Mouse (Mus musculus) forebrain, embryonic 11.5 days (tissue): ENCODE data around the gene Mybph. TPM values are rescaled to one million over a fixed set of nuclear protein-coding genes. Genes with fewer than 3 reads are reported as not detected.

Experiments used
- ATAC-seq: fragments of 200-750 bp; cut with Nextera tagmentation; replicated peaks from 2 replicates; pipeline ENCODE4 v1.8.0; 2017; ENCODE audit warnings: moderate TSS enrichment; ENCODE audit not compliant: low FRiP score
- DNase-seq: peaks from one replicate; pipeline ENCODE4 v3.0.0-alpha.2; 2017; ENCODE audit warnings: low spot score
- H3K27ac ChIP-seq: fragments of 300-500 bp; sonication (generic); 2 replicates; pipeline ENCODE4 v1.5.1; 2014; ENCODE audit warnings: low read depth, low read length
- H3K27me3 ChIP-seq: fragments of 300-500 bp; sonication (generic); 2 replicates; pipeline ENCODE4 v1.6.1; 2014; ENCODE audit warnings: mild to moderate bottlenecking, low read length, mixed read lengths; ENCODE audit not compliant: control insufficient read depth, insufficient read depth
- H3K36me3 ChIP-seq: fragments of 300-500 bp; sonication (generic); 2 replicates; pipeline ENCODE4 v1.6.1; 2014; ENCODE audit warnings: mild to moderate bottlenecking, low read length, moderate library complexity, mixed read lengths; ENCODE audit not compliant: control insufficient read depth, insufficient read depth
- H3K4me1 ChIP-seq: fragments of 300-500 bp; sonication (generic); replicated peaks from 2 replicates; pipeline ENCODE4 v1.6.1; 2014; ENCODE audit warnings: low read length, mixed read lengths; ENCODE audit not compliant: control insufficient read depth, insufficient read depth
- H3K4me2 ChIP-seq: fragments of 300-500 bp; sonication (generic); 2 replicates; pipeline ENCODE4 v1.6.1; 2014; ENCODE audit warnings: low read depth, mild to moderate bottlenecking, low read length, moderate library complexity, mixed read lengths; ENCODE audit not compliant: severe bottlenecking
- H3K4me3 ChIP-seq: fragments of 300-500 bp; sonication (generic); 2 replicates; pipeline ENCODE4 v1.5.1; 2014; ENCODE audit warnings: low read depth, low read length
- H3K9ac ChIP-seq: fragments of 300-500 bp; sonication (generic); 2 replicates; pipeline ENCODE4 v1.6.1; 2014; ENCODE audit warnings: low read length
- H3K9me3 ChIP-seq: fragments of 300-500 bp; sonication (generic); 2 replicates; pipeline ENCODE4 v1.6.1; 2016; ENCODE audit warnings: low read length, mixed read lengths; ENCODE audit not compliant: control insufficient read depth
- WGBS: fragments of 180-500 bp; shearing (Covaris S2); extraction: QIAGEN DNeasy Blood & Tissue Kit; methylation state at CpG from one replicate; pipeline ENCODE4 v1.1.7; 2014; 5-methylcytosine and 5-hydroxymethylcytosine counted together
- polyA plus RNA-seq: library from polyadenylated mRNA; unstranded; fragments of >200 nt; fragmentation: Nextera tagmentation; extraction: Ambion mirVana; gene quantifications from 2 replicates; pipeline ENCODE4 v1.2.1, GENCODE M21; 2014

Gene Mybph
- not detected in 2 replicates for polyA plus RNA-seq

DNA sequence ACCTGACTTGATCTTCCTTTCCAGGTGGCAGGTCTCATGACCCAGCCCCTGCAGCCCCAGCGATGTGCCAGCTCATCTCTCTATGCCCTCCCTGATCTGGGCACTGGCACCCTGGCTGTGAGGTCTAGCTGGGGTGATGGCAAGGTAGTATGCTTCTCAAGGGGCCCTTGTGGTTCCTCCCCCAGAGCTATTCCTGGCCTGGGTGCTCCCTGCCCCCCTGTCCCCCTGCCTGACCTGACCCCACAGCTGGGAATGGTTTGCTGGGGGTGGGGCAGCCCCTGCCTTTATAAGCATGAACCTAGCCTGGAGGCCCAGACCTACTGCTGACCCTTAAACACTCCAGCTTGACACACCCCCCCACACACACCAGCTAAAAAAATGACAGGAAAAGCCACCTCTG, at the start of gene Mybph:
Mybph (plus strand) TSS at position 323 of the 400 bp plus-strand sequence.
- DNase-seq (peak; percentile 43), ATAC-seq (no peak)
- Histone ChIP-seq H3K4me3 (no peak within 1 kb of the TSS), H3K4me1 (no peaks in the 10 kb centered on the region), H3K9ac (no peak within 1 kb of the TSS), H3K27me3 (no peaks in the 10 kb centered on the region), H3K27ac (no peak within 1 kb of the TSS), H3K9me3 (no peaks in the 10 kb centered on the region), H3K36me3 (no peaks in the 10 kb centered on the region), H3K4me2 (no peak within 1 kb of the TSS)
- 75% methylated on average over 1 of the region's 1 CpGs for WGBS

DNA sequence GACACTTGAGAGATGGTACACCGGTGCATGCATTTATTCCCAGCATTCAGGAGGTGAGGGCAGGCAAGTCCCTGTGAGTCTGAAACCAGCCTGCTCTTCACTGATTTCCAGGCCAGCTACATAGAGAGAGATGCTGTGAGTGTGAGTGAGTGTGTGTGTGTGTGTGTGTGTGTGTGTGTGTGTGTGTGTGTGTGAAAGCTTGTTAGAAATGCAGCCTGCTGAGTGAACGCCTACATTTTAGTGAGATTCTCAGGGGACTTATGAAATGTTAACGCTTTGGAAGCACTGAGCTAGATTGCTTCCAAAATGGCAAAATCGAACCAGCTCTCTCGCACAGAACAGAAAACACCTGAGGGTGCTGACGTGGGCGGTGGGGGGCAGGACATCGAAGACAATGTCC, 47.2 kb upstream of the Mybph start:
- Histone ChIP-seq H3K9ac (no peak overlapping the region), H3K27ac (no peak overlapping the region), H3K4me3 (no peak overlapping the region), H3K9me3 (no peaks in the 10 kb centered on the region), H3K4me1 (no peaks in the 10 kb centered on the region), H3K4me2 (no peak overlapping the region), H3K36me3 (no peaks in the 10 kb centered on the region), H3K27me3 (no peaks in the 10 kb centered on the region)
- 84% methylated on average over 8 of the region's 8 CpGs for WGBS
- ATAC-seq = no peak
- DNase-seq = no peak

DNA sequence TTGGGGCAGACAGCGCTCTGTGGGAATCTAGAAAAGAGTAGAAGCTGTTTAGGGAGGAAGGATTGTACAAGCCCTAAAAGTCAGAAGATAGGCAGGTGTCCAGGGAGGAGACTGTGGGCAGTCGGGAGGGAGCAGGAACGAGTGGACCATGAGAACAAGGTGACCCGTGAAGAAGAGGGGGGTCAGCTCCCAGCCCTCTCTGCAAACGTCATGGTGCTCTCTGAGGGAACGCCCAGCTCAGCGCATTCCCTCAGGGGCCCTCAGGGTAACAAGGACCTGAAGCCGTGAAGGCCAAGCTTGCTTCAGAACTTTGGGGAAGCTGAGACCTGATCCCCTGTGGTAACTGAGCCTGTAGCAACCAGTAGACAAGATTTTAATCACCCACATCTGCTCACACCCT, 43.2 kb upstream of the Mybph start:
- Histone ChIP-seq H3K4me2 (no peak overlapping the region), H3K4me1 (no peaks in the 10 kb centered on the region), H3K27ac (no peak overlapping the region), H3K36me3 (no peaks in the 10 kb centered on the region), H3K27me3 (no peaks in the 10 kb centered on the region), H3K4me3 (no peak overlapping the region), H3K9ac (no peak overlapping the region), H3K9me3 (no peaks in the 10 kb centered on the region; the same call in 1 of the 2 replicates)
- ATAC-seq (no peak), DNase-seq (no peak)
- WGBS = 72% methylated on average over 8 of the region's 8 CpGs

DNA sequence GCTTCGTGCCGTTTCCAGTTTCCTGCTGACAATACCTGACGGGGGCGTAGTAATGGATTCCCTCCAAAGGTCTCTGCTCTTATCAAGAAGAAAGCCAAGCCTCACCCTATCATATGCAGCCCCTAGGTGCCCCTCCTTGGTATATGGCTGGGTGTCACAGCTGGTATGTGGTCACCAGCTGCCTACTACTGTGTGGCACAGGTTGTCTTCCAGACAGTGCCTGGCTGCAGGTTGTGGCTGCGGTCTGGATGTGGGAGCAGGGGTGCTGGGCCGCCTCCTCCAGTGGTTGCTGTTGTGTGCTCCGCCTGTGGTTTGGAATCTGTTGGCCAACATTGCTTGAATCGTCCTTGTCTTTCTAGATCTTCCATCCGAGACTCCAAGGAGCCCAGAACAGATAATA, 42.5 kb upstream of the Mybph start:
- no peaks in the 10 kb centered on the region for H3K36me3 ChIP-seq
- WGBS = 90% methylated on average over 9 of the region's 9 CpGs
- no peaks in the 10 kb centered on the region; the same call in 1 of the 2 replicates for H3K9me3 ChIP-seq
- no peaks in the 10 kb centered on the region for H3K4me1 ChIP-seq
- H3K27me3 ChIP-seq = no peaks in the 10 kb centered on the region
- H3K4me3 ChIP-seq = no peak overlapping the region
- no peak overlapping the region for H3K27ac ChIP-seq
- H3K9ac ChIP-seq = no peak overlapping the region
- no peak for ATAC-seq
- DNase-seq = no peak
- H3K4me2 ChIP-seq = no peak overlapping the region

DNA sequence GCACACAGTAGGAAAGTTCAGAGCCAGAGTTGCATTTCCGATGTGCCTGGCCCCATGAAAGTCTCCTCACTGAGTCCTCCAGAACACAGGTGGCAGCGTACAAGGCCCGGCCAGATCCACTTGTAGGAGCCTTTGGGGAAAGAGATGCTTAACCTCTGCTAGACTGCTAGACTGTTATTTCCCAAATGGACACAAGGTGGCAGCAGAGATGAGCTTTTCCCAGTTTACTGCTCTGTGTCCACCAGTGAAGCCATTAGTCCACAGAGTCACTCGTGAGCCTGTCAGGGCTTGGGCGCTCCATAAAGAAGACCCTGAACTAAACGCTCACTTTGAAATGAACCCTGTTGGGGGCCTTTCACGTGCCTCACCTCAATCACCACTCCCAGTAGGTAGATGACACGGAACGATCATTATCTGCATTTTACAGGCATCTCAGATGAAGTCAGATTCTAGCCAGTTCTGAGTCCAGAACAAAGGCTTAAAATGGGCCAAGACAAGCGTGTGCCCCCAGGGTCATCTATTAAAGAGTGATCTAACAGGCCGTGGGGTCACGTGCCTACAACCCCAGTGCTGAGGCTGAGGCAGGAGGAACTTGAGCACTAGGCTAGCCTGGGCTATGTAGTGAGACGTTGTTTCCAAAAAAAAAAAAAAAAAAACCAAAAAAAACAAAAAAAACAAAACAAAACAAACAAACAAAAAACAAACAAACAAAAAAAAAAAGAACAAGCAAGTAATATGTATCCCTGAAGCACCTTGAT, 41.4 kb upstream of the Mybph start:
- DNase-seq (peak; percentile 91), ATAC-seq (peak; percentile 79)
- 37% methylated on average over 13 of the region's 13 CpGs for WGBS
- Histone ChIP-seq H3K36me3 (no peaks in the 10 kb centered on the region), H3K9me3 (no peaks in the 10 kb centered on the region; the same call in 1 of the 2 replicates), H3K27me3 (no peaks in the 10 kb centered on the region), H3K4me2 (no peak overlapping the region), H3K9ac (no peak overlapping the region), H3K4me3 (no peak overlapping the region), H3K4me1 (no peaks in the 10 kb centered on the region), H3K27ac (no peak overlapping the region)

DNA sequence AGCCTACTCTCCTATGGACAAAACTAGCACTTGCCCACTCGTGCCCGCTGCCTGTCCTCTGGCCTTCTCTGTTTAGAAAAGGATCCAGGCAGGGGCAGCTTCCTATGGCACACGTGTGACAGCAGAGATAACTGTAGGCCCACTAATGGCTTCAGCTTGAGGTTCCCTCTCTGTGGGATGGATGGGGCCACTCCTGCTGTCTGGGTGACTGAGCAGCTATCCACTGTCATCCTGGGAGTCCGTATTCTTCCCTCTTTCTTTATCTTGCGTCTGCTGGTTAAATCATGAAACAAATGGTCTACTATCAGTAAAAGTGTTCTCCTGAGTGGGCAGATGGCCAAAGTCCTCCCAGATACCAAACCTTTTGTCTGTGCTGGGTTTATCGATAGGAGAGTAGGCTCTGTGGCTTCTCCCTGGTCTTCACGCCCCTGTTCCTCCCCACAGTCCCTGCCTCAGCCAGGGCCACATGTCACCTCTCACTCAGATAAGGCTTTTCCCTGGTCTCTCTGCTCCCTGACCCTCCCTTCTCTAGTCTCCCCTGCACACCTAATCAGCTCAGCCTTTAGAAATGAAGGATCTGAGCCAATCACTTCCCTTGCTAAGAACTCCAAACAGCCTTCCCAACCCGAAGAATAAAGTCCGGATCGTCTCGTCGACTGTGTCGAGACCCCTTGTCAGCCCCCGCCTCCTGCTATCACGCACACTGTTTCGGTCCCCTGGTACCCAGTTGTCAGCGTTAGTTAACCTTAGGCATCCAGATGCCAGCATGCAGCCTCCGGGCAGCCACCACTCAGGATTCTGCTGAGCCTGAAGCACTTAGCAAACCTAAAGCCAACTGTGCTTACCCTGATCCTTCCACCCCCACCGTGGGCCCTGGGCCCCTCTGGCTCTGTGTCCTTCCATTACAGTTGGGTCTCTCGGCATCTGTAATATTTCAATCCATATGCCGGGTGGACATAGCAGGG, 40.3 kb upstream of the Mybph start:
- H3K27ac ChIP-seq = no peak overlapping the region
- H3K4me1 ChIP-seq = no peaks in the 10 kb centered on the region
- no peak overlapping the region for H3K9ac ChIP-seq
- DNase-seq = no peak
- H3K9me3 ChIP-seq = no peaks in the 10 kb centered on the region; the same call in 1 of the 2 replicates
- no peaks in the 10 kb centered on the region for H3K36me3 ChIP-seq
- H3K4me2 ChIP-seq = no peak overlapping the region
- no peak for ATAC-seq
- H3K27me3 ChIP-seq = no peaks in the 10 kb centered on the region
- H3K4me3 ChIP-seq = no peak overlapping the region
- 80% methylated on average over 21 of the region's 21 CpGs for WGBS

DNA sequence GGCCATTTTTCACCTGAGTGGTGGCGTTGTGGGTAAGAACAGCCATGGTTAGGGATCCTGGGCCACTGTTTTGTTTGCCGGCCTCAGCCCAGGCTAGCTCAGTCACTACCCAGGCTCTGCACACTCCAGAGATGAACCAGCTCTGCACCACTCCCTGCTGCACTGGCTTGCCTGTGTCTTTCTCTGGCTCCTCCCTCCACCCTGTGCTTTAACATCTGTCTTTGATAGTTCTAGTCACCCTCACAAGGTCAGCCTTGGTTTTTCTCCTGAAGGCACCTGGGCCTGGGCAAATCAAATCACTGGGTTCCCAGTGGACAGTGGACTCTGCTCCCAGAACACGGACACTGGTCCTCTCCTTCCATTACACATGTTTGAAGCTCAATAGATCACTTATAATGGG, 39.1 kb upstream of the Mybph start:
- H3K9me3 ChIP-seq = no peaks in the 10 kb centered on the region; the same call in 1 of the 2 replicates
- 86% methylated on average over 3 of the region's 3 CpGs for WGBS
- no peaks in the 10 kb centered on the region for H3K27me3 ChIP-seq
- no peaks in the 10 kb centered on the region for H3K36me3 ChIP-seq
- H3K9ac ChIP-seq = no peak overlapping the region
- no peak overlapping the region for H3K27ac ChIP-seq
- no peak overlapping the region for H3K4me2 ChIP-seq
- no peaks in the 10 kb centered on the region for H3K4me1 ChIP-seq
- H3K4me3 ChIP-seq = no peak overlapping the region
- ATAC-seq (no peak), DNase-seq (no peak)

DNA sequence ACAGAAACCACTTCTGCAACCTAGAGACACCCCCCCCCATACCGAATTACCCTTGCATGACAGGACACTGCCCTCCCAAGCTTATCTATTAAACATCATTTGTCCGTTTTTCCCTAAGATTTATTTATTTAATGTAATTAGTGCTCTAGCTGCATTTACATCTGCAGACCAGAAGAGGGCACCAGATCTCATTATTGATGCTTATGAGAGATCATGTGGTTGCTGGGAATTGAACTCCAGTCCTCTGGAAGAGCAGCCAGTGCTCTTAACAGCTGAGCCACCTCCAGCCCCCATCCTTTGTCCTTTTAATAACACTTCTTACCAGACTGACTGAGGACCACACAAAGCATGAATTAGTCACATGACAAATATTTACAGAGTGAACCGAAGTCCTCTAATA, 38.6 kb upstream of the Mybph start:
- Histone ChIP-seq H3K4me1 (no peaks in the 10 kb centered on the region), H3K27me3 (no peaks in the 10 kb centered on the region), H3K9me3 (no peaks in the 10 kb centered on the region; the same call in 1 of the 2 replicates), H3K36me3 (no peaks in the 10 kb centered on the region), H3K27ac (no peak overlapping the region), H3K9ac (no peak overlapping the region), H3K4me3 (no peak overlapping the region), H3K4me2 (no peak overlapping the region)
- DNase-seq (no peak), ATAC-seq (no peak)
- 60% methylated on average over 3 of the region's 3 CpGs for WGBS
